Mouse (Mus musculus) spleen, embryonic (tissue): ENCODE data around the gene Rpn2.

Experiments
- CTCF ChIA-PET: fragments of 350-600 bp; sonication (Branson Sonifier 250); formaldehyde crosslinking; loops from one replicate; lab custom pipeline; 2022; lab: Charles Lee

Gene Rpn2

DNA sequence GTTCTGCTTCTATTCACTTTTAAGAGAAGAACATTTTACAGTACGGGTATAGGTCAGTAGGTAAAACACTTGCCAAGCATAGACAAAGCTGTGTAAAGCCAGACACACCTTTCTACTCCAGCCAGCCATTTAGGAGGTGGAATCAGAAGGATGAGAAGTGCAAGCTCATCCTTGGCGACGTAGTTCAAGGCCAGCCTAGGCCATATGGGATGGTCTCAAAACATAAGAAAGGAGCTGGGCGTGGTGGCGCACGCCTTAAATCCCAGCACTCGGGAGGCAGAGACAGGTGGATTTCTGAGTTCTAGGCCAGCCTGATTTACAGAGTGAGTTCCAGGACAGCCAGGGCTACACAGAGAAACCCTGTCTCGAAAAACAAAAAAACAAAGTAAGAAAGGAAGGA lies 30.8 kb downstream of the Rpn2 start:
- CTCF ChIA-PET = no interaction called here

DNA sequence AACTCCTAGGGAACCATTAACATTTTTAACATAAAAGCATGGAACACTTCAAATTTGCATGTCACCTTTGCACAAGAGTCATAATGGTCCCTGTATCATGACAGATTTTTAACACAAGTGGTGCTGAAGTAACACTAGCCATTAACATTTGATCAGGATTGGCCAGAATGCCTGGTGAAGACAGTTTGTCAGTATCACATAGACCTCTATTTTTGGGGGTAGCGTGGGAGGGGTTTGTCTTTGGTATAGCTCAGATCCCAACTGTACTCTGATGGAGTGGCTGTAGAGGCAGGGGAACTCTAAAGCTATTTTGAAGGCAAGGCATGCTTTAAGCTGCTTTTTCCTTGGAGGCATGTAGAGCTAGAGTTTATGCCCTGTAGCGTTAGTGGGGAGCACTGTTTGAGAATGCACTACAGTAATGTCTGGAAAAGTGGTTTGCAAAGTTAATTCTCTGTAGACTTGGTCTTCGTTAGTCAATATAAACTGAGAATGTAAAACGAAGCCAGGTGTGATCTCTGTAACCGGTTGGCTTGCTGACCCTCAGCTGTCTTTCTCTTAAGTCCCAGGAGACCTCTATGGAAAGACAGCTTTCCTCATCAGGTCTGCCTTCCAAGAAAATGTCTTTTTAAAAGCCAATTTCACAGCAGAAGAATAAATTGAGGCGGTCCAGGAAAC lies 32.3 kb downstream of the Rpn2 start:
- CTCF ChIA-PET = interaction anchor here (0.5 kb wide), 1 partner anchor 7 kb away, joined by 3 read pairs; no protein-coding TSS in a partner anchor

DNA sequence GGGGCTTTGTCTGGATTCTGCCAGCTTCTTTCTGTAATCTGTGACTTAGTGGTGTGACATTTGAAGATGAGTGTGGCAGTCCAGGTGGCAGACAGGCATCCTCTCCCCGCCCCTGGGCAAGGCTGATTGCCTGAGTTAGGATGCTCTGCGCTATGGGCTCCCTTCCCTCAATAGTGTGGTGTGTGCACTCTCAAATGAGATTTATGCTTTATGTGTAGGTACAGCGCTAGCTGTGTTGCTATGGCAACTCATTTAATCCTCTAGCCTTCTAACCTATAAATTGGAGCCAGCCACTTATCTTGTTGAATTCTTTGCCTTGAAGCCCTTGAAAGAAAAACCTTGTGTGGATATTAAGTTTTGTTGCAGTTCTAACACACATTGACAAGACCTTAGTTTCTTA lies 34.9 kb downstream of the Rpn2 start:
- CTCF ChIA-PET = no interaction called here

DNA sequence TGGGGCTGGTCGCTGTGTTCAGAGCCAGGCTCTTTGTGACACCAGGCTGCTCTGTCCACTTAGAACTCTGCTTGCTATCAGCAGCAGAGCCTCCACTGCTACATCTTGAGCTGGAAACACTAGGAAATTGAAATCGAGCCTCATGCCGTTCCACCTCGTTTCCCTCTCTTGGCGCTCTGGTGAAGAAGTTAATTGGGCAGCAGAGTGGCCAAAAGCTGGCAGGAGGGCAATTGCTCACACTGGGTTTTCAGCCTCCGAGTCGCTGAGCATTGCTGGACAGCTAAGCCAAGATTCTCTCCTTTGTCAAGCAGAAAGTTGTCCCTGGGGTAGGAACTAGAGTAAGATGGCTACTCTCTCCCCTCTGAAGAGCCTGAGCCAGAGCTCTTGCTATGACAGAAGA lies 35.5 kb downstream of the Rpn2 start:
- CTCF ChIA-PET = no interaction called here

DNA sequence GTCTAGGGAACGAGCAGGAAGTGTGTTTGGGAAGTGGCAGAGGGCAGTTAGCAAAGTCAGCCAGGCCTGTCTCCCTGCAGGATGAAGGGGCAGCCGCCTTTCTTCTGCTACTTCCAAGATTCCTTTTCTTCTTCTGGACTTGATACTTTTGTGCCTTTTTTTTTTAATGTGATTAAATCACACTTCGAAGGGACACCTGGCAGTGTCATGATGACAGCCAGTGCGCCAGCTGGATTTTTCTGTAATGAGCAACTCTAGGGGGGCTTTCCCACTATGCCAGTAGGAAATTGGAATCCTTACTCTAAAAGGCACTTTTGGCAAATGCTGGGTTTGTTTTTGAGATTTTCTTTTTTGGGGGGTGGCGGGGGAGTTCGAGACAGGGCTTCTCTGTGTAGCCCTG lies 36.7 kb downstream of the Rpn2 start:
- CTCF ChIA-PET = no interaction called here

DNA sequence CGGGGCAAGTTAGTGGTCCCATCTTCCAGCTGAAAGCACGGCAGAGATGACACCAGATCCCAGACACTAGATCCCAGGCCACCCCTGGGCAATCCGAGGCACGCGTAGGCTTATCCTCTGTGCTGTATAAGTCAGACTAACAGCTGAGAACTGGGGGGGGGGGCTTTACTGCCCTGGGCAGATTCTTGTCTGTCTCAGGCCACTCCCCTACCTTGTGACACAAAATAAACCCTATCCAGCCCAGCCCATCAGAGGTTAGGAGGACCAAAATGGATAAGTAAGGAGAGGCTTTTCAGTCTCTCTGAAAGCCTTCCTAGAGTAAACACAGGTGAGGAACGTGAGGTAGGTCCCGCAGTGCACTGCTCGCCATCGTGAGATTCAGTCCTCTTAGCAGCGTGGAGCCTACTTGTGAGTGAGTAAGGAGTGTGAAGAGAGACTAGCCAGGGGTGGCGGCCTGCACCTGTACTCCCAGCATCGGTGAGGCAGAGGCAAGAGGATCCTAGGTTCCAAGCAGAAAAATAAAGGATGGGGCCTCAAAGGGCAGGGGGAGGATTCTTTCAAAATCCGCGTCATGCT lies 37.6 kb downstream of the Rpn2 start:
- CTCF ChIA-PET = no interaction called here

DNA sequence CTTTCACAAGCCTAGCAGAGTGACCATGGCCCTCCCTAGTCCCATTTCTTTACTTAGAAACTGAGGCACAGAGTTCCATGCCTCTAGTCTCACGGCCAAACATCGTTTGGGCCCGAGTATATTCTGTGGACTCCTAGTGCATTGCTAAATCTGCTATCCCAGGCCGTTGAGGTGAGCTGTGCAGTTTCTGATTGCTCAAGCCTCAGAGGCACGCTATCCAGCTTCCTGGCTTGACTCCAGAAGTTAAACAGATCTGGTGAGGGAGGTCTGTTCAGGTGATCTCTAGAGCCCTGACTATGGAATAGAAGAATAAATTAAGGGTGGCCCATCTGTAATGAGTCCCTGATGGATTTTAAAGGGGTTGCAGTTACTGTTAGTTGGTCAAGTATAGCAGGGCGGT lies 38.4 kb downstream of the Rpn2 start:
- CTCF ChIA-PET = no interaction called here

DNA sequence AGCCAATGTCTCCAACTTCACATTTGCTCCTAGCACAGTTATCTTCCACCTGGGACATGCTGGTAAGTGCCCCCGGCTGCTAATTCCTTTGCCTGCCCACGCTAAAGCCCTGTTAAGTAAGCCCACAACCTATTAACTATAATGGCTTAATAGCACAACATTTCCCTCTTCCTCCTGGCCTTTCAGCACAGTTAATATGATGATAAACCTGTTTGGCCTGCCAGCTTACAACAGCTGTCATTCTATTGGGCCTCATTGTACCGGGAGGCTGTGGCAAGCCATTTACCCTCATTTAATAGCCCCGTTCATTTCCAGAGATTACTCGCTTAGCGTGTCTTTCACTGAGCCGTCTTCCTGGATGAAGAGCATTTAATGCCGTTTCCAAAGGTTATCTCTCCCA lies 41.3 kb downstream of the Rpn2 start:
- CTCF ChIA-PET = no interaction called here

DNA sequence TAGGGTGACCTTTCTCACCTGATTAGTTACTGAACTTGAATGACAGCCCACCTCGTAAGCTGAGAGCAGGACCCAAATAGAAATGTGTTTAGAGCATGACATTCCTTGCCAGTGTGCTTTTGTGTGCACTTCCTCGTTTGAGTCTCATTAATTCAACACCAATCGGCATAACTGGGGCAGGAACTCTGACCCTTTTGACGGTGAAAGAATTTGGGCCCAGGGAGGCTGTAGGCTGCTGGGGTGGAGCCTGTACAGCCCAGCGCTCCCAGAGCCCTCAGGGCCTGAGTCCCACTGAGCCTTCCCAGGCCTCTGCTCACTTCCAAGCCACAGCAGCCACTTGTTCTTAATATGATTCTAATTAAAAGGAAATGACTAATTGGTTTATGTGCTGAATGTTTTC lies 42.1 kb downstream of the Rpn2 start:
- CTCF ChIA-PET = no interaction called here

DNA sequence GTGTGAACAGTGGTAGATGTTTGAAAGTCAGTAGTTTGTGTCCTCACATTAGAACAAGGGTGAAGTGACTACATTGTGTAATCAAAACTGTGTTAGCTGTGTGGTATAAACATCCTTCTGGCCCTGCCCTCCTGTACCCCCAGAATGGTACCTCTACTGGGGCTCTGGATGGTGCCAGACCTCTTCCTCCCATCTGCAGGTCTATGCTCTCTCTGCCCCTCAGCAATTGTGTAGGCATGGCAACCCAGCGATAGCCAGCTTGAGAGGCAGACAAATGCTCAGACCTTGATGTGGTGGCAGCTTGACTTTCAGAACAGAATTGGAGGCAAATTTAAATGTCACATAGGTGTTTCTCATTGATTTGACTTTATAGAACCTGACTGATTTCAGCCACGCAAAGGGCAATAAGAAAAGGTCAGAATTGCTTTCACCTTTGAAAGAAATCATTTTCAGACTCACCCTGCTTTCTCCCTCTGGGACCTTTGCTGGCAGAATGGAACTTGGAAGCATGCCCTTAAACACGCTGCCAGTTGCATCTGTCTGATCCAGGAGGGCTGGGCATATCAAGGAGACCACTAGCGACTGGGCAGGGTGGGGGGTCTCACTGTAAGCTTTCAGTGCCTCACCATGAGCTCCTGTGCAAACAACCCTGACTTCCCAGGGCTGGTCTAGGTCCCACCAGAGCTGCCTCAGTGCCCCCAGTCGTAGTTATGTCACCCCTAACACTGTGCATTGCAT lies 43.4 kb downstream of the Rpn2 start:
- CTCF ChIA-PET = no interaction called here

DNA sequence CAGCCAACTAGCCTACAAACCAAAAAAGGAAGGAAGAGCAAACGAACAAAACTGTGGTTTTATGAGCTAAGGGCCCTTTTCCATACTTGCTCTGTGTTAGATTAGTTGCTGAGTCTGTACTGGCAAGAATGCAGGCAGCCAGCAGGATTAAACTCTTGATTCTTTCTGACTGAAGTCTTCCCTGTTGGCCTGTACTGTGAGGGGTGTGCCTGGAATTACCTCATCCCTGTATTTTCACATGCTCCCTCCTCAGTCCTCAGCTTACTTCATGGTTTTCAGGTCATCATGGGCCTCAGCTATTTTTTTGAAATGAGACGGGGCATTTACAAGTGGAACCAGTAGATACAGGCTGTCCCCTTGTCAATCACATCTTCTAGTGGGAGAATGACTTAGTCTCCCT lies 46.4 kb downstream of the Rpn2 start:
- CTCF ChIA-PET = no interaction called here

DNA sequence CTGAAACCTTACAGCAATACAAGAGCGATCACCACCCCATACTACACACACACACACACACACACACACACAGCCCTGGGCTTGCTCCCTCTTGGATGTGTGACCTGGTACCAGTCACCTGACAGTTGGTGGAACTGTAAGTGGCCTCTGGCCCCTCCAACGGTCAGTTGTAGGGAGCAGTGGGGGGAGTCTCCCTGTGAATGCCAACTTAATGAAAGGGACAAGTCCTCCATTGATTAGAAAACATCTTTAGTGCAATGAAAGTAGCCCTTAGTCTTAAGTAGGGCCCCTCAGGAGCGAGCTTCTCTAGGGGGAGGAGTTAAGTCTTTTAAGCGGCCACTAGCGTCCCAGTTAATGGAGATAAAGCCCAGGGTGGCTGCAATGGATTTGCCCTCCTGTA lies 49.3 kb downstream of the Rpn2 start:
- CTCF ChIA-PET = no interaction called here

DNA sequence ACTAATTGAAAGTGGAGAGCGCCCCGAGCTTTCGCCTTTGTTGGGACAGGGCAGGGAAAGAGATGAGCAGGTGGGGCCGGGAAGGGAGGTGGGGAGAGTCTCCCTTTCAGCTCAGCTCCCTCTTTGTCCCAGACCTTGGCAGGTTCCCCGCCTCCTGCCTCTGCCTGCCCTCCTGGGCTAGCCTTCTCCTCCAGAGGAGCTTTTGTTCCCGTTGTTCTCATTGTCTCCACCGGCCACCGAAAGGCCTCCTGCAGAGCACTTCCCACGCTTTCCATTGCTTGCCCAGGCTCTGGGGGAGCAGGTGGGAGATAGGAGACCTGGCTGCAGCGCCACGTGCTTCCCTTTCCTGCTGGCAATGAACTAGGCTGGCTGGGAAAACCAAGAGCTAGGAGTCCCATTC lies 49.8 kb downstream of the Rpn2 start:
- CTCF ChIA-PET = no interaction called here

DNA sequence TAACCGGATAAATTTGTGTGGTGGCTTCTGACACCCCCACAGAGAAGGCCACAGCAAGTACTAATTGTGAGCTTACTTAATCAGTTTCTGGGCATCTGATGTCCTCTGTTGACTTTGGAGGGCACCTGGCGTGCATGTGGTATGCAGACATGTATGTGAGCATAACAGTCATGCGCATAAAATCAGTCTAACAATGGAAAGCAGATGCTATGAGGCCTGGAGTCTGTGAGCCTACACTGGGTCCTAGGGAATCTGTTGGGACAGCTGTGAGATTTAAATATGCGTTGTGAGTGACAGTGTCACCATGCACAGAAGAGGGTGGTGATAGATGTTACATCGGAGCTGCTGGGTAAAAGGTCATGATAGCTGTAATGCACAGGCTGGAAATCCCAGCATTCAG lies 53.2 kb downstream of the Rpn2 start:
- CTCF ChIA-PET = interaction anchor here (0.6 kb wide), 1 partner anchor 173 kb away, joined by 16 read pairs; no protein-coding TSS in a partner anchor

DNA sequence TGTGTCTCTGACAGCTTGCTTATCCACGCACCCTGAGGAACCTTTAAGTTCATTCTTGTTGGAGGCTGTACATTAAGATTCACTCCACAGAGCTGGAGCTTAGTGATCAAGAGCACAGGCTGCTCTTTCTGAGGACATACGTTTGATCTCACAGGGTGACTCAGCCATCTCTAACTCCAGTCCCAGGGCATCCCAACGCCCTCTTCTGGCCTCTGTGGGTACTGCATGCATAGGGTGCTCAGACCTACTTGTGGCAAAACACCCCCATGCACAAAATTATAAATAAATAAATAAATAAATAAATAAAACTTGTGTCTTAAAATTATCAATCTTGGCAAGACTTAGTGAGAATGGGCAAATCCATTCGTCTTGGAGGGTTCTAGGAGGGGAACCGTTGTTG lies 59.8 kb downstream of the Rpn2 start:
- CTCF ChIA-PET = interaction anchor here (0.6 to 0.9 kb wide), 2 partner anchors 119 to 229 kb away, joined by 3 read pairs; no protein-coding TSS in a partner anchor

DNA sequence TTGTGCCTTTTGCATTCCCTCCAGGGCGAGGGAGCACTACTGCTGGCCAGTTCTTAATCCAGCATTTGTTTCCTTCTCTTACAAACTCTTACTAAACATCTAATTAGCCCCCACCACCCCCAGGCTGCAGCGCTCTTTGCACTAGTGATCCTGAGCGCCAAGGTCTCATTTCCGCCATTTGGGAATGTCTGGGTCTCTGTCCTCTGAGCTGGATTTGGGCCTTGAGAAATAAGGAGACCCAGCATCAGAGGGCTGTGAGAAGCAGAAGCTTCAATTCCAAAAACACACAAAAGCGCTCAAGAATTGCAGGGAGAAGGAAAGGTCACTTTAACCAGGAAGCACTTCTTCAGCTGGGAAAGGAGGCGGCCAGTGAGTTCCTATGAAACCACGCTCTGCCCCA lies 60.7 kb downstream of the Rpn2 start:
- CTCF ChIA-PET = no interaction called here

DNA sequence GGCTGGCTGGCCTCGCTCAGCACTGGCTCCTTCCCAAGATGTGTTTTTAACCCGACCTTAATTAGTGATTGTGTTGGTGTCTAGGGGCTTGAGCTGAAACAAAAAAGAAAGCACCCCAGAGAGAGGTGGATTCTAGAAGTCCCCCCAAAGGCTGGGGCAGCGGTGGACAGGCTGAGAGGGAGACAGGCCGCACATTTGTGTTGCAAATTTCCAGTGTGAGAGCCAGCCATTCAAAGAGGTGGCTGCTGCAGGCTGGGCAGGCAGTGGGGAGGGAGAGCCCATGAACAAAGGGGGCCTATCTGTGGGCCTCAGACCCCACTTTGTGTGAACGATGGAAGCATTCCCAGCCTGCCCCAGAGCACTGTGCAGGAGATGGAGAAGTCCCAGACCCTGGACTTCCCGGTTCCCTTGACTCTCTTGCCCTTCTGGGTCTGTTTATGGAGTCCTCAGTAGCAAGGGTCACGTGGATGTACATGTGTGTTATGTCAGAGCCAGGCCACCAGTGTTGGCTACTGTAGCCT lies 61.5 kb downstream of the Rpn2 start:
- CTCF ChIA-PET = no interaction called here

DNA sequence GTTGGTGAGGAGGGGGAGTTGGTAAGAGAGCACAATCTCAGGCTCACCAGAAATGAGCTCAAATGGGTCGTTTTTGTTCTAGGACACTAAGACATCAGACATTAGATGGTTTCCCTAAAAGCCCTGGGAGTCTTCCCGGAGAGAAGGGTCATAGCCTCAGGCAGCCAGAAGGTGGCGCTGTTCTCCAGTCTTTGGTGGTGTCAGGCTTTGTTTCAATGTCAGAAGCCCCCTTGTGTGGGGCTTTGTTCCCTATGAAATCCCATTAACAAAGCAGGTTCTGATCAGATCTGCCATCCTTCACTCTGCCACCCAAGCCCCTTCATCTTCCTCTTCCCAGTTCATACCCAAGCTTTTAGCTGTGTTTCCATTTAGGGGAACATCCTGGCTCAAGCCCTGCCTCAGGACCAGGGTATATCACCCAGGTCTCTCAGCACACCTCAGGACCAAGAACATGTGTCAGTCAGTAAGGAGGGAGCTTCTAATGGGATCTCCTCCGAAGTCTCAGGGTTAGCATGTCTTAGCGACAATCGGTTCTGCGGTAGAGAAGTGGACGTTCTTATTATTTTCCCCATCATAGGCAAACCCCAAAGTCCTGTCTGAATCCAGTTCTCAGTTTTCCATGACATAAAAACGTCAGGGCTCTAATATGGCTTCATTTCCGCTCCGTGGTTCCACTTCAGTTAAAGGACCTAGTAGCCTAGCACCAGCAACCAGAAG lies 62.9 kb downstream of the Rpn2 start:
- CTCF ChIA-PET = interaction anchor here (0.6 to 1.6 kb wide), 4 partner anchors 17 to 229 kb away, joined by 4 to 12 read pairs (median 5); partner anchors contain the start of gene Blcap

DNA sequence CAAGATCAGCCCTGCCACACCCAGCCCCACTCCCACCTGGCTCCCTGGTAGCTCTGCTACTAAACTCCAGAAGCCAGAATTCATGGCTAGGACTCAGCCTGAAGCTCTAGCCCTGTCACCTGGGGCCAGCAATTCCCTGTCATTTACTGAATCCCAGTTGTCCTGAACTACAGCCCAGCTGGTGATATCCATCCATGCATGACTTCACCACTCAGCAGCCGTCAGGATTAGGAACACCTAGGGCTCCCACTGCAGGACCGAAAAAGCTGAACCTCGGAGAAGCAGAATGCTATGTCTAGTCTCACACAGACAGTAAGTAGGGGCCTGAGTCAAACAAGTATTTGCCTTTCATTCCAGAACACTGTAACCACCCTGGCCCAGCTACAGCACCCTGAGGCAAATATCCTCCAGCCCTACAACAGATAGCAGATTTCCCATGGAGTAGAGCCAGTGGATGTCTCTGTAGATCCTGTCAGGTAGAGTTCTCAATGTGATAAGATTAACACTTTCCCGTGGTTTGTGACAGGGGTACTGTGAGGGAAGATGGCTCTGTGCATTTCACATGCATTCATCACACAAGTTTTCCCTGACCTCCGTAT lies 63.6 kb downstream of the Rpn2 start:
- CTCF ChIA-PET = interaction anchor here (1.4 to 1.6 kb wide), 2 partner anchors 116 to 228 kb away, joined by 4 to 12 read pairs; partner anchors contain the start of gene Blcap

DNA sequence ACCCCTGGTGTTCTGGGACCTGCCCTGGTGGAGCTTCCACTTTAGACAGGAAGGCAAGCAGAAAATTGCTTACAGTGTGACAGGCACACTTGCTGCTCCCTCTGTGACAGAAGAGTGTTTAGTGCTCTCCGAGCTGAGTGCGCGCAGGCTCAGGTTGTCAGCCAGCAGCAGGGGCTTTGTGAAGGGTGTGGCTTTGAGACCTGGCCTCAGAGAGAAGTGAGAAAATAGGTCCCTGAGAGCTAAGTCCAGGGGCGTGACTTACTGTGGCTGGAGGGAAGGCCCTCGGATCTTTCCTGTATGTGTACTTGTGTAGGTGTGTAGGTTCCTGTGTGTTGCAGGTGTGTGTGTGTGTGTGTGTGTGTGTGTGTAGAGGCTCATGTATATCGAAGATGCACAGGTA lies 64.5 kb downstream of the Rpn2 start:
- CTCF ChIA-PET = no interaction called here

DNA sequence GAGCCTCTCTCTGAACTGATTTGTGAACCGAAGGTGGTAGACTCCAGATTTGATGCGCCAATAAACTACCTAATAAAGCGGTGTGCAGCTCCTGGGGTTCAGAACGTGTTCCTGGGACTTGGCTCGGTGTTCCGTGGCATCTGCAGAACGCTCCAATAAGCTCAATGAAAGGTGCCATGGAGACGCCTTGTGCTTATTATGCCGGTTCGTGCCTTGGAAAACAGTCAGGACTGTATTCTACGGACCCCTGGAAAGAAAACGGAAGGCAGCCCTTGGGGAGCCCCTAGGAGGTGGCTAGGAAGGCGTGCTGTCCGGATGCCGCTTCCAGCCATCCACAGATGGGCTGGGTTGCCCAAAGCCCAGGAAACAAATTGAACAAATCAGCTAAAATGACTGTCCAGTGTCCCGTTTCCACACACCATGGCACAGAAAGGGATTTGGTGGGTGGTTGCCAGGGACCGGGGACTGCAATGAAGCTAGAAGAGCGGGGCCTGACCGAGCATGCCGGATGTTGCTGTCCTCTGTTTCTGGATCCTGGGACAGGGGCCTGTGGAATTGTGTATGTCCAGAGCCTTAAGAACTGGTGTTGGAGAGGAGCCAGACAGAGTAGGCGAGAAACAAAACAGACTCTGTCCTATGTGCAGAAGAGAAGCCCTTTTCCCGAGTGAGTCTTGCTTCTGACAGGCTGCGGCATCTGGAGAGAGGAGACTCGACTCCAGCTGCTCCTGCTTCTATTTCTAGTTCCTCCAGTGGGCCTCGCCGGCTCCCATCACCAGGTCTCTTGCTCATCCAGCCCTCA lies 68.7 kb downstream of the Rpn2 start, which contains the start of gene Ghrh:
Gene Ghrh (minus strand): TSS at position 146 of the 799 bp plus-strand sequence.
- CTCF ChIA-PET = no interaction called here
